Mouse (Mus musculus): ENCODE data around the gene Pot1b.

- TF ChIP-seq CTCF (IDR thresholded peaks at IDR 0.05; ENCODE audit: extremely low read depth, insufficient read length, insufficient replicate concordance, low read depth, low read length) = no peak
- no peak for TF ChIP-seq POLR2A (IDR thresholded peaks at IDR 0.05; ENCODE audit: low read depth, low read length)
Observed at GRCm38 (mm10) chr17:55625092-55625491, 87.3 kb downstream of the Pot1b start, which contains the start of gene Vmn2r118.

Data from small intestine, adult 2 months (tissue).